Mouse (Mus musculus) brain, adult 10 weeks (tissue): ENCODE measurements around the gene A730015C16Rik. TPM values are rescaled to one million over a fixed set of nuclear protein-coding genes. Genes with fewer than 3 reads are reported as not detected.

ENCODE experiments used
- polyA plus RNA-seq: library from polyadenylated mRNA; stranded (reverse); fragments of 350-450 nt; fragmentation: Illumina TruSeq; extraction: RNeasy Lipid Tissue Mini Kit (QIAGEN cat#74804); gene quantifications from one replicate; pipeline ENCODE4 v1.2.3, GENCODE M21; 2015; ENCODE audit warnings: low read depth, low replicate concordance

Gene A730015C16Rik
- polyA plus RNA-seq, result not detected

DNA sequence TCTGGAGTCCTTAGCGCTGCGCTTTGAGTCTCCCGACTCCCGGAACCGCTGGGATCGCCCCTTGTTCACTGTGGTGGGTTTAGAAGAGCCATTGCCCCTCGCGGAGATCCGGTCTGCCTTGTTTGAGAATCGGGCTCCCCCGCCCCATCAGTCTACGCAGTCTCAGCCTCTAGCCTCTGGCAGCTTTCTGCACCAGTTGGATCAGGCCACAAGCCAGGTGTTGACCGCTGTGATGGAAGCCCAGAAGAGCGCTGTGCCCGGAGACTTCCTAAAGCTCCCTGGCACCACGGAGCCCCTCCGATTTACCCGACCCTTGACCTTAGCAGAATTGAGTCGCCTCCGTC, at the start of gene A730015C16Rik:
A730015C16Rik (minus strand) TSS at position 115 of the 344 bp plus-strand sequence.

DNA sequence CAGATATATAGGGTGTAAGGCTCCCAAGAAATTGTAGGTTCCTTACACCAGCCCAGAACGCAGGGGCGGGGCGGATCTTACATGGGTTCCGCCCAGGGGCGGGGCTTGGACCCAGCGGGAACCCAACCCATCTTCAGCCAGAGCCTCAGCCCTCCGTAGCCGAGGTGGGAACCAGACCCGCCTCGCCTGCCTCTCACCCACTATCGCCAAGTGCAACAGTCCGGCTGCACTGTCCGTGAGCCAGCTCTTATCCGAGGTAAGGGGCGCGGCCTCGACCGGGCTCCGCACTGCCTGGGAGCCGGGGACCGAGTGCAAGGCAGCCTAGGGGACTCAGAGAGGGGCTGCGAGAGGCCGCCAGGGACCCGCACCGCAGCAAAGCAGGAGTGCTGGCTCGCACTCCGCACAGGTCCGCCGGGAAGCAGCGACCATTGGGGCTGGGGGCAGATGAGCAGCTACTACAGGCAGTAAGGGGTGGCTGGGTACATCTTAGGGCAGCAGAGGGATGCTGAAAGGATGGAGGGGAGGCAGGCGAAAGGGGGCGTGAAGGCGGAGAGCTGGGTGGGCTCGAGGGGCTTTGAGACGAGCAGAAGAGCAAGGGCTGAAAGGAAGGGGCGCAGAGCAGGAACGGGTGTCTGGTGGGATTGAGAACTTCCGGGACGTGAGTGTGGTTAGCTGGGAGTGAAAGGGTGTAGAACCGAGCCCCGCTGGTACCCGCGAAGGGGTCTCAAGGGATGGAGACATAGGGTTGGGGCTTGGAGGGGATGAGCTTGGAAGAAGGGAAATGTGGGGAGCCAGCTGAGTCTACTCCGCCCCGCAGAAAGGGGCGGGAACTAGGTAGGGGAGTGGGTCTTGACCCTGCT, 30.8 kb upstream of the A730015C16Rik start, which contains the start of gene Rab3b:
Rab3b (plus strand) TSS at position 101 of the 860 bp plus-strand sequence.

DNA sequence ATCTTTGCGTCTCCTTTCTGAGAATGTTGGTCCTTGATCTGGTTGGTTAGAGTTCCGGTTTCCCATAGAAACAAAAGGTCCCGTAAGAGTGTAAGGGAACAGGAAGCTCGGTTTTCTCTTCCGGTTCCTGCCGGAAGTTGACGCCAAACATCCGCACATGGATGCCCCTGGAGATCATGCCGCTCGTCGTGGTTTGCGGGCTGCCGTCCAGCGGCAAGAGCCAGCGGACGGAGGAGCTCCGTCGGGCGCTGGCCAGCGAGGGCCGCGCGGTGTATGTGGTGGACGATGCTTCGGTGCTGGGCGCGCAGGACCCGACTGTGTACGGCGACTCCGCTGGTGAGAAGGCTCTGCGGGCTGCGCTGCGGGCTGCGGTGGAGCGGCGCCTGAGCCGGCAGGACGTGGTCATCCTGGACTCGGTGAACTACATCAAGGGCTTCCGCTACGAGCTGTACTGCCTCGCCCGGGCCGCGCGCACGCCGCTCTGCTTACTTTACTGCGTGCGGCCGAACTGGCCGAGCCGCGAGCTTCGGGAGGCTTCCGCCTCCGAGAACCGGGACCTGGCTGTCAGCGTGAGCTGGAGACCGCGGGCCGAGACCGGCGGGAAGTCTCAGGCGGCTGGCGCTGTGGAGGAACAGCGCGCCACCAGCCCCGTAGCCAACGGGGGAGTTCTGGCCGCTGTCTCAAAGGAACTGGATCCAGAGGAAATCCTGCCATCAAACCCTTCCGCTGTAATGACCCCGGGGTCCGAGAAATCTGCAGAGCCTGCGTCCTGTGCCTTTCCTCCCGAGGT, 509 bp downstream of the A730015C16Rik start, which contains the start of gene Kti12:
Kti12 (plus strand) TSS at position 71 of the 790 bp plus-strand sequence.

DNA sequence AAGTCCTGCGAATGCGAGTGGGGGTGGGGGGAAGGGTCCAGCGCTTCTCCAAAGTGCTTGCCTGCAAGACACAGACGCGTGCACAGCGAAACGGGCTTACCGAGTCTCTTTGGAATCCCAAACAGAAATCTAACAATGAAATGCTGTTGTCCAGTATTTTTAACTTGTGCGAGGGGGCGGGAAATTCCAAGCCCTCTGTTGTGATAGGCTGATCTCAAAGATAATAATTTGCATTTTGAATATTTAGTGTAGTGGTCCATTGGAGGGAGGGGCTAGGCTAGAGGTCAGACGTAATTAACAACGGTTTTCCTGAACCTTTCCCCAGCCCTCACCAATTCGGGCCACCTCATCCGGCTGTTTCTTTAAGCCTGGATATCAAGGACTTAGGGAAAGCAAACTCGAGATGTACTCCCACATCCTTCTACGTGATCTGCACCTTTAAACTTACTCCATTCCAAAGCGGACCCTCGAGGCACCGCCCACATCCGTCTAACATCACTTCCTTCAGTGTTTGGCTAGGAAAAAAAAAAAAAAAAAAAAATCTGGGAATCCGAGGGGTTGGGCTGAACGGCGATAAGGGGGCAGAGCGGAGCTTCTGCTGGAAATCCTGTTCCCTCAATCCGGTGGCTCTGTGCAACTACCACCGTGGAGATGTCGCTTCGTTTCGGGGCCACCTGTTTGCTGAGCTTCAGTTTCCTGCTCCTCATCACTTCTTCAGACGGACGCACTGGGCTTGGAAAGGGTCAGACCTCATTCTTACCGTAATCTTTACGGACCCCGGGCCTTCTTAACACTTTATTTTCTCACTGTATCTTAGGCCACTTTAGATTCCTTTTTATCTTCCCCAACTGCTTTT, 14.1 kb downstream of the A730015C16Rik start, which contains the start of gene Txndc12:
Txndc12 (plus strand) TSS at position 487 of the 856 bp plus-strand sequence.

DNA sequence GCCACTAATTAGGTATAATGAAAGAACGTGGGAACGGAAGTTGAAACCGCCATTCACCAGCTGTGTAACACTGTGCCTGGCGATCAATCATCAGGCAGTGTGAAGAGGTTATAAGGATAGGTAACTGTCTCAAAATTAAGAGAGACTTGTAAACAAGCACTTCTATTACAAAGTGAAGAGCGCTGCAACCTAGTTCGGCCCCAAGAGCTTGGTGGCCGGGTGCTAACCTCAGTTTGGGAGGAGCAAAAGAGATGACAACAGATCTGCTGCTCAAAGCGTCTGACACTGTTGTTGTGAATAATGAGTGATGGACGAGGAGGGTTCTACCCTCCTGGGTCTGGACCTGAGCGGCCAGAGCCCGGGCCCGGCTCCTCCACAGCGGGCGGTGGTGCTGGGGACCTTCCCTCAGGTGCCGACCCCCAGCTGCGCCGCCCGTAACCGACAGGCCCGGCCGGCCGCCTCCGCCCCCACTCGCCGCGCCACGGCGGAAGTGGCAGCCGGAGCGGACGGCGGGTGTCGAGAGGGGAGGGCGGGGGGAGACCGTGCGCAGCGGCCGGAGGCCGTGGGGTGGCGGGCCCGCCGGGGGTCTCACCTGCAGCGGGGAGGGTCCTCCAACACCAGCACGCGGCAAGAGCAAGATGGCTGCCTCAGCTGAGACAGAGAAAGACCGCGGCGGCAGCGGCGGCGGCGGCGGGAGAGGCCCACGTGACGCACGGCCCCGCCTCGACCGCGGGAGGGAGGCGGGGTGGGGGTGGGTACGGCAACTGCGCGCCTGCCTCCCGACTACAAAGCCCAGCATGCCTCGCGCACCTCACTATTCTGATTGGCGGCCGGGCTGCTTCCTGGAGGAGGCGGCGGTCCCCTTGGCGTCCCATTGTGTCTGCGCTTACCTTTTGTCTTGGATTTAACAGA, 15.2 kb downstream of the A730015C16Rik start, which contains the start of gene Btf3l4:
Btf3l4 (minus strand) TSS at position 699 of the 912 bp plus-strand sequence.

Other genes with a start within 250 kb of the A730015C16Rik start
- 26.5 TPM for gene Cc2d1b, start 228.7 kb downstream of the A730015C16Rik start, polyA plus RNA-seq
- gene 3110021N24Rik, start 129.0 kb downstream of the A730015C16Rik start, polyA plus RNA-seq, result 0.33 TPM
- gene Zfyve9, start 67.8 kb downstream of the A730015C16Rik start, polyA plus RNA-seq, result 49.9 TPM
- gene Btf3l4, start 15.0 kb downstream of the A730015C16Rik start, polyA plus RNA-seq, result 159 TPM
- 62.9 TPM for gene Txndc12, start 14.0 kb downstream of the A730015C16Rik start, polyA plus RNA-seq
- gene Kti12, start 834 bp downstream of the A730015C16Rik start, polyA plus RNA-seq, result 14.7 TPM
- gene Rab3b, start 30.4 kb upstream of the A730015C16Rik start, polyA plus RNA-seq, result 80.1 TPM
- gene Nrd1, start 152.0 kb upstream of the A730015C16Rik start, polyA plus RNA-seq, result 97.6 TPM